Mouse (Mus musculus): Measurements from ENCODE around the gene Olfr1326-ps1.

Olfr1326-ps1 gene

DNA sequence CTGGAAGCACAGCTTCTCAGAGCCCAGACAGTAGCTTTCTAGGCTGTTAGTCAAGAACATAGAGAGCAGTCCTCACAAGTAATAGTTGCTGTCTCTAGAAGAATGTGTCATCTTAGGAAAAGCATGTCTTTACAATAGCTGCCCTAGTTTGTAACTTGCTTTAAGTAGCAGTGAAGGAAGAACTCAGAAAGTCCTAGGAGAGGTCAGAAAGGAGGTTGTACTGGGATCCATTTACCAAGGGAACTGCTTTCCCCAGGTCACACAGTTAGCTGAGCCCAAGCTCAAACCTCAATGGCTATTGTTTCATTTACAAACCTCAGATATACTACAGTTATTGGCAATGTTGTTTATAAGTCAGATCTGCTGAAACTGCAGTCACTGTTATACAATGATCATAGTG, at the start of gene Olfr1326-ps1:
TSS of gene Olfr1326-ps1 (minus strand) at position 101 of the 400 bp plus-strand sequence.
- DNase-seq (ENCODE audit: low spot score), result no peak

DNA sequence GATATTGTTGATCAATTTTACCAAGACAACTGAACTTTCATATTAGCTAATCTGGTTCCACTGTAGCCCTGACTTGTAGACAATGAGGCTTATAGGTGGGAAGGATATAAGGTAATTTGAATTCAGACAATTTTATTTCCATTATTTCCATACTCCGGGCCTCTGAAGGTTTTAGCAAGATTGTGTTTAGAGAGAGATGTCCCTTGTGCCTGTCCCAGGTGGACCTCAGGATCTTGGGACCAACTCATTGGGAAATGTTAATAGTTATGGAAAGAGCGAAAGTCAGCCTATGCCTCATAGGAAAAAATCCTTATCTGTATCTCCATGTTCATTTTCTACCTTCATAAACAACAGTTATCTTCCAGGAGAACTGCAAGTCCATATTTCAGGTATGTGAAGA, 17.7 kb upstream of the Olfr1326-ps1 start, which contains the start of gene Olfr1325:
TSS of gene Olfr1325 (plus strand) at position 301 of the 400 bp plus-strand sequence.
- no peak for DNase-seq (ENCODE audit: low spot score)
